Mouse (Mus musculus): ENCODE data around the gene Atp5l.
"Not testable (repeated sequence)": the region's sequence is repeated elsewhere in the genome, so short reads cannot be mapped to it uniquely, and the experiment has no call there.

Atp5l gene

GRCm38 (mm10) chr9:44920374-44921122 lies at the start of gene Atp5l:
Gene Atp5l (minus strand): TSS chr9:44920742.
- DNase-seq, result peak; percentile 92

DNA sequence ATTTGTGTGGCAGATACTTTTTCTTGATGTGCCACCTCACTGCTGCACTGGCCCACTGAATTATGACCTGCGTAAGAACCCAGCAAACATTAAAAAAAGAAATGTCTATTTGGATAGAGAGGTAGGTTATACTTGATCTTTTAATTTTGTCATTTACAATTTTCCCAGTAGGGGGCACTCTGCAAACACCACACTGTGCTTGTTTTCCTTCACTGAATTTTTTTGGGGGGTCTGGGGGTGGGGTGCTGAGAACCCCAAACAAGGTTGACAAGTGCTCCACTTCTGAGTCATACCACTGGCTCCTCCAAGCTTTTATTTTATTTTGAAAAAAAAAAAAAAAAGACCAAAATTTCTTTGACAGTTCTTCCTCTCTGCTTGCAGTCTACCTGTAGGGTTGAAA lies 48.9 kb upstream of the Atp5l start:
- no peak for DNase-seq

DNA sequence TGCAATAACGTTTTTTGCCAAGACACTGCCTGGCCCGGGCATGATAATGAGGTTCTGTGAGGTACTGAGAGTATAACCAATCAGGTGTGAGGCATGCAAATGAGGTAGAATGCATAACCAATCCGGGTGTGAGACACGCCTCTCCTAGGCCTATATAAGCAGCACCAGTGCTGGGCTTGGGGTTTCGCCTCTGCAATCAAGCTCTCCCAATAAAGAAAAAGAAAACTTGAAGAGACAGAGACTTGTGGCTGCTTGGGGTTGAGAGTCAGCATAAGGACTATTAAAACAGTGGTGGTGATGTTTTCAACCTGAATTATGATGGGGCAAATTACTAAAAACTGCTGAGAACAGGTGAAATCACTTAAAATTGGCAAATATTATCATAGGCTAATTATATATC lies 47.2 kb upstream of the Atp5l start:
- DNase-seq, result not testable (repeated sequence)

GRCm38 (mm10) chr9:44966815-44967242 lies 46.3 kb upstream of the Atp5l start:
- peak; percentile 86 for DNase-seq

DNA sequence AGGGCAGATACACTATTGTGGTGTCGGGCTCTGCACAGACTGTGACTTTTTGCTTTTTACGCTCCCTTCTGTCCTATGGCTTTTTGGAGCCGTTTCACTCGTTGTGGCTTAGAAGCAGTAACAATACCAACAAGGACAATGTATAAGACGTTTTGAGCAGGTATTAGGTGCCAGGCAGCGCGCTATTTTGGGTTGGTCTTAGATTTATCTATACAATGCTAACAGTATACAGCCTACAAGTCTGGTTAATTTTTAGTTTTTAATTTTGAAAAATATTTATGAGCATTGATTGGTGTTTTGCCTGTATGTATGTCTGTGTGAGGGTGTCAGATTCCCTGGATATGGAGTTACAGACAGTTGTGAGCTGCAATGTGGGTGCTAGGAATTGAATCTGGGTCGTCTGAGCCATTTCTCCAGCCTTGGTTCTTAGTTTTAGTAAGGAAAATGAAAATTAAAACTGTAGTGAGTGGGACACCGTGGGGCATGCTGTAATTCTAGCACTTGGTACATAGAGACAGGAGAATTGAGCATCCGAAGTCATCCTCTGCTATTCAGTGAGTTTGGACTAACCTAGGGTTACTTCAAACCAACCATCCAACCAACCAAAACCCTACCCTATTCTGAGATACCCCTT lies 45.4 kb upstream of the Atp5l start:
- no peak for DNase-seq

DNA sequence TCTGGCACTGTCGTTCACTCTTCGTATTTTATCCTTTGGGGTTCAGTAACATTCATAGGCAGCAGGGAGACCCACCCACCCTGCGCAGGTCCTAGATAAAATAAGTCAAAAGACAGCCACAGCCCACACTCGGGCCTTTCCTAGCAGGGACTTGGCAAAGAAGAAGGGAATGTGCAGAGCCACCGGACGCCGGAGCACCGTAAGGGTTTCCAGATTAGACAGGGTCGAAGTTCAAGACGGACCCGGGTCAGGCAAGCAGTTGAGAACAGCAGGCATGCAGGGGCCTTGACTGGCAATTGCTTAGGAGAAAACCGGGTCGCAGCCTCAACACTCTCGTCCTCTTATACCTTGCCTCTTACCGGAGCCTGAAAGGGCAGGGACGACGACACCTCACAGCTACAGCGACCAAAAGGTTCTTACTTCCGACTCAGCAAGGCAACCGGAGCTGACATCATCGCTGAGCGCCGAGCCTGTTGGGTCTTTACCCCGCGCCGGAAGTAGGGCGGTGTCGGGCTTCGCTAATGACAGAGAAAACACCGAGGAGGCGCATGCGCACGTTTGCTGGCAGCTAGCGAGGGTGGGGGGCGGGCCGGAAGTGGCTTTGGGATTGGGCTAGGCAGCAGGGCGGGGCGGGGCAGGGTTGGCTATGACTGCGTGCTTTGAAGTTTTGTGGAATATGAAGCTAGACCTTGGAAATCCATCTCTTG lies 44.7 kb upstream of the Atp5l start, which contains the start of gene Ube4a:
Ube4a (minus strand) TSS at position 475 of the 707 bp plus-strand sequence.
- DNase-seq, result peak; percentile 99

- no peak for DNase-seq
Observed at GRCm38 (mm10) chr9:44954432-44954831, 33.9 kb upstream of the Atp5l start.

DNA sequence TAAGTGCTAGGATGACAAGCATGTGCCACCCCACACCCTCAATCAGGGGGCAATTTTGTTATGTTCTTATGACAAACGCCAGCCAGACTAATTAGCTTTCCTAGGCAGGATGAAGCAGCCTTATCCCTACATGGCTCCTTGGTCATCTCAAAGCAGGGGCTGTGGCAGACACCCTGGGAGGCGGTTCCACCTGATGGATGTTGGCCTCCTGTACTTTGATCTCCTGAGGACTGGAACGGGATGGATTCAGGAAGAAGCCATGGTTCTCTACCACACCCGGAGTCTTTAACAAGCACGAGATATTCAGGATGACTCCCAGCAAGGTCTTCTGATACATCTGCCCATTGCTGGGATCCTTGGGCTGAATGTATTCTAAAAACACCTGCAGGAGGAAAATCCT lies 27.3 kb upstream of the Atp5l start:
- DNase-seq, result peak; percentile 17

- DNase-seq, result no peak
Observed at GRCm38 (mm10) chr9:44946185-44946695, 25.7 kb upstream of the Atp5l start.

DNA sequence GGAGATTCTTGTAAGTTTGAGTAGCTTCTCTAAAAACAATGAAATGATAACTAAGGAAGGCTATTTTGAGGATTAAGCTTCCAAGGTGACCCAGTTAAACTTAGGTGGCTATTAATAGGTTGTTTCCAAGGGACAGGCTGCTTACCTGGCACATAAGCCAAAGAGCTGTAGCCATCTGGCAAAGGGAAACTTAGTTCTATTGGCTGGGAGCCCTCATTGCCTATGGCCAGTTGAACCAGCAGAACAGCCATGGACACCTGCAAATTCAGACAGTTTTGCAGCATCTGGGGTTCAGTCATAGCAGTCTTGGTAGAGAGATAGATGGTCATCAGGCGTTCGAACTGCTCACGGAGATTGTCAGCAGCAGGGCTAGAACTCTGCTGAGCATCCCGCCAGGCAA lies 21.9 kb upstream of the Atp5l start:
- no peak for DNase-seq

- DNase-seq, result no peak
Observed at GRCm38 (mm10) chr9:44941756-44942155, 21.2 kb upstream of the Atp5l start.

- DNase-seq, result no peak
Observed at GRCm38 (mm10) chr9:44921543-44921942, 1.0 kb upstream of the Atp5l start.

DNA sequence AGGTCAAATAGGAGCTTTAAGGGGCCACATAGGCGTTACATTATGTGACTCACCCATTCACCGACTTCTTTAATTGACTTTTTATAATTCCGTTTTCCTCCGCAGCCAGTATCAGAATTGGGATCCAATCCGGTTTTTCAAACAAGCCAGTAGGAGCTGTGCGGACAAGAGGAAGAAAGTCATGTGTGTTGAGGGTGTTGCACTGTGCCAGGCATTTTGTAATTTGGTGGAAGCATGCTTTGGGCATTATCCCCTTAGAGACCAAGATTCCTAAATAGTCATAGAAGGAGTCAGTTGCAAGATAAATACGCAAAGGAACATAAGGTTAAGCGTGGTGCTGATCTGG lies 554 bp upstream of the Atp5l start:
- no peak for DNase-seq

DNA sequence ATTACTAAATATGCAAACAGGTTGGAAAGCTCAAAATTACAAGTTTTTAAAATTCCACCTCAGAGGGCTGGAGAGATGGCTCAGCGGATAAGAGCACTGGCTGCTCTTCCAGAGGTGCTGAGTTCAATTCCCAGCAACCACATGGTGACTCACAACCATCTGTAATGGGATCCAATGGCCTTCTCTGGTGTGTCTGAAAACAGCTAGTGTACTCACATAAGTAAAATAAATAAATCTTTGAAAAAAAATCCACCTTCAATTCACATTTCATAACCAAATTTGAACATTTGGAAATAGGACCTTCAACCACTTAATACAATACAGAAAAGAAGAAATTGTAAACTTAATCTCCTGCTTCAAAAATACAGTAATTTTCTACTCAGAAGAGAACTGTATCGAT lies 936 bp downstream of the Atp5l start:
- no peak for DNase-seq

DNA sequence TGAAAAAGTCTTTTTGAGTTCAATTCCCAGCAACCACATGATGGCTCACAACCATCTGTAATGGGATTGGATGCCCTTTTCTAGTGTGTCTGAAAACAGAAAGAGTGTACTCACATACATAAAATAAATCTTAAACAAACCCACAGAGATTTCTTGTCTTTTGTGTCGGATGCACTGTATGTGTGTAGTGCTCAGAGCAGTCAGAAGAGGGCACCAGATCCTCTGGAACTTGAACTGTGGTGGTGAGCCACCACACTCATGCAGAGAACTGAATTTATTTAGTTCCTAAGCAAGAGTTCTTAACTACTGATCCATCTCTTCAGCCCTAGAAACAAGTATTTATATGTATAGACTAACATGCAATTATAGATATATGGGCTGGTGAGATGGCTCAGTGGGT lies 4.3 kb downstream of the Atp5l start:
- DNase-seq, result peak; percentile 47

DNA sequence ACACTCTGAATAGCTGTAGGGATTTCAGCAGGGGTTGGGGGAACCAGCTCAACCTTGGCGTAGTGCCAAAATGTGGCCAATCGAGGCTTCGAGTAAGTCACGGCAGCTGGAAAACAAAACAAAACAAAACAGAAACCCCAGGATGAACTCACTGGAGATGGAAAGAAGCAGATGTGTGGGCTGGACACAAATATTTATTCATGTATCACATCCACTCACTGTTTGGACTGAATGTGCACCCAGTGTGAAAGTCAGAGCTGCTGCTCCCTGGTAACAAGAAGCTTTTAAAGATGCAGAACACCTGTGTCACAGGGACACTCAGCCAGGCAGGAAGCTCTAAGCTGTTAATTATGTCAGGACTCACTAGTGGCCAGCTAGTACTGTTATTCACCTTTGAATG lies 5.8 kb downstream of the Atp5l start:
- no peak for DNase-seq

DNA sequence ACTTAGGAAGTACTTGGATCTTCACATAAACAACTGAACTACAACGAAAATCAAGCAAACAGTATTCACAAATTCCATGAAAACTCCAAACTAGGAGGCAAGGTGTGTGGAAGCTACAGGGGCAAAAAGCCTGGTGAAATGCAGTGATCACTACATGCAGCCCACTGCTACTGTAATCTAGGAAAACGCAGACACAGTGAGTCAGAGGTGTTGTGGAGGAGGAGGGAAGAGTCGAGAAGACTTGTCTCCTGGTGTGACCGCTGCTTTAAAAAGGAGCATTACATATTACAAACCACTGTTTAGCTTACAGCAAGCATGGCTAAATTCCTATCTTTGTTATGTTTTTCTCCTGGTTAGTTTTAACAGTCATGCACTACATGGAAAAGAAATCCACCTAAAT lies 9.2 kb downstream of the Atp5l start:
- no peak for DNase-seq

DNA sequence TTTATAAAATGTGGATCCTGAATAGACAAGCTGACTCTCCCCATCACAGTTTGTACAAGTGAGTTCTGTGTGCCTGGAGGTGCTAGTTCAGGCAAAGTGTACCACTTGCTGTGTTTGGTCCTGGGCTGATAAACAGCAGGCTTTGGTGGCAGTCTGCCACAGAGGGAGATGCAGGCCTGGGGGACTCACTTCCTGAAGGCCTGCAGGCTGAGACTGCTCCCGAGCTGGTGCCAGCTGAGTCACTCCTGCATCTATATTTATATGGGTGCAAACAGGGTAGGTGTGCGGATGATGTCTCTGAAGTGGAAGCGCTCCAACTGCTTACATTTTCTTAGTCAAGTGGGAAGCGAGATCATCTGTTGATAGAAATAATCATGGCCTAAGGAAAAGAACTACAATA lies 14.9 kb downstream of the Atp5l start:
- DNase-seq, result no peak

DNA sequence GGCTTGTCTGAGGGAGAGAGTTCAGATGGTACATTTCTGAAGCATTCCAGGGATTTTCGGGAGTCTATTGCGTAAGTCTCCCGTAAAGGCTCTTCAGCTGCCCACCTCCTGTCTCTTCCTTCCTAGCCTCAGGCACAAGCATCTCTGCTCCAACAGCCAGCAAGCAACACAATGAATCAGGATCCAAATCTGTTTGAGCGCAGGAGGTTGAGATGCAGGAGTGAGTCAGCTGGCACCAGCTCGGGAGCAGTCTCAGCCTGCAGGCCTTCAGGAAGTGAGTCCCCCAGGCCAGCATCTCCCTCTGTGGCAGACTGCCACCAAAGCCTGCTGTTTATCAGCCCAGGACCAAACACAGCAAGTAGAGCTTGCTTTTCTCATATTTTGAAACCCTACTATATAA lies 15.6 kb downstream of the Atp5l start:
- DNase-seq, result peak; percentile 50

- DNase-seq, result no peak
Observed at GRCm38 (mm10) chr9:44903856-44904255, 16.7 kb downstream of the Atp5l start.

DNA sequence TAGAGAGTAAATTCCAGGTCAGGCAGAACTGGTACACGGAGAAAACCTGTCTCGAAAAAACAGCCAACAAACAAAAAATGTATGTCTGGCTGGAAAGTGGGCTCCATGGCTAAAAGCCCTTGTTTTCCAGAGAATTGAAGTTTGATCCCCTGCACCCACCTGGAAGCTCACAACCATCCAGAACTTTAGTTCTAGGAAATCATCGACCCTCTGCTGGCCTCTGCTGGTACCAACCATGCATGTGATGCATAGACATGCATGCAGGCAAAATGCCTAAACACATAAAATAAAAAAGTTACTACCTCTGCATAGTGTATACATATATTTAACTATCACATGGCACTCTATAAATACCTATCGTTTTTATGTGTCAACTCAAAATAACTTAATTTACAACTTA lies 20.1 kb downstream of the Atp5l start:
- no peak for DNase-seq

DNA sequence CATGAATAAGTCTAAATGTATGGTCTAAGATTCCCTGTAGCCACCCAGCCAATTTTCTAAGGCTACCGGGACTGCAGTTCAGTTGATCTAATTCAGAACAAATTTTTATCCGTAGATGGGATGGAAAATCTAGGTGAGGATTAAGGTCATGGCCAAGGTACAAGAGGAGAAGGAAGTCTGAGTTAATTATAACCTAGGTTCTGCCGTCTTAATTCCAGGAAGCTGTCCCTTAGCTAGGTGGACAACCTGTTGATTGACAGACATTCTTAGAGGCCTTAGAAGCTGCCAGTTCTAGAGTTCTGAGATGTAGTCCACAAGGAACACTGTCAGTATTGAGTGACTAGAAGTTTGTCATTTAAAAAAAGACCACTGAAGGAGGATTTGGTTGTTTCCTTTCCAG lies 20.8 kb downstream of the Atp5l start:
- DNase-seq, result peak; percentile 29

DNA sequence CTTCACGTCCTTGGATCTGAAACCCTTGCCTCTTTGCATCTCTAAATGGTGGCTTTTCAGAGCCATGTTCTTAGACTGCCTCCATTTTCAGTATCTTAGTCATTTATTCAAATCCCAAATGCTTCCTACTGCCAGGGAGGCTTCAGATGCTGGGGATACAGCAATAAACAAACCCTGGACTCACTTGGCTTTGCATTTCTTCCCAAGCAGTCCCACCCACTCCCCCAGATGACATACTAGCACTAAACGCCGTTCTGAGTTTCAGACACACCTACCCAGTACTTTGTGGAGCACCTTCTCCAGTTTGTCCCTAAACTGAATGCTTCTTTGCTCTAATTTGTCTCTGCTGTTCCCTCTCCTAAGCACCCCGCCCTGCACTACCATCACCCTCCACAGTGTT lies 23.5 kb downstream of the Atp5l start:
- DNase-seq, result no peak

- no peak for DNase-seq
Observed at GRCm38 (mm10) chr9:44892664-44893063, 27.9 kb downstream of the Atp5l start.

All from kidney, postnatal 14 days (tissue).